Comparison of ENCODE assay signal across 18 mouse cellular contexts in genomic region chr1:142688828-142689227, GRCm38 (mm10).
DNase-seq lines count a peak whose midpoint lies in the region; ATAC-seq lines count a peak whose summit lies in the region.
"Had no signal": no experiment of that assay in that cellular context is flagged by ENCODE, and none has a peak within 500 bp of the region (broad histone marks: within the 10 kb centered on the region; RNA-seq: fewer than 3 reads in every experiment).

No protein-coding gene starts in this region.

- DNase-seq in A20 (ENCODE audit: low read depth, low spot score), result peak; percentile 44
- no peak for DNase-seq in lung, postnatal 36 days
- no peak for DNase-seq in thymus, postnatal 4 days
- no peak for DNase-seq in layer of hippocampus, postnatal 14 days (ENCODE audit: low spot score in 2 of 2)
- DNase-seq: adrenal gland, adult 2 months; adrenal gland, postnatal 10 days; adrenal gland, postnatal 25 days; cerebellum, adult 11 months; cerebellum, adult 18-20 months; cerebellum, adult 8-10 months; cerebellum, adult 9-11 months; cerebellum, postnatal 14 days; cerebellum, postnatal 36 days; forebrain, postnatal 0 days had no signal

- ATAC-seq in granulocyte monocyte progenitor cell, adult 5-6 weeks (replicated peaks; ENCODE audit: poor library complexity, severe bottlenecking), result peak; percentile 86
- ATAC-seq in megakaryocyte progenitor cell, adult 5-6 weeks (replicated peaks; ENCODE audit: poor library complexity), result peak; percentile 57
- ATAC-seq: forebrain, embryonic 13.5 days; forebrain, embryonic 15.5 days; forebrain, postnatal 0 days had no signal
